Mouse (Mus musculus) ovary, postnatal 14 days (tissue): ENCODE results near the gene Znrf4.
A peak's percentile ranks its signal among the peaks of the same experiment; 100 is the strongest.

Experiments
- DNase-seq: peaks from one replicate; pipeline ENCODE4 v3.0.0; 2022; ENCODE audit warnings: low spot score

The Znrf4 gene

GRCm38 (mm10) chr17:56512310-56512709 lies at the start of gene Znrf4:
Gene Znrf4 (minus strand): TSS chr17:56512431.
- no peak for DNase-seq

GRCm38 (mm10) chr17:56561866-56562265 lies 49.6 kb upstream of the Znrf4 start:
- no peak for DNase-seq

- DNase-seq: no peak
Observed at GRCm38 (mm10) chr17:56560131-56560530, 47.9 kb upstream of the Znrf4 start.

- DNase-seq: no peak
Observed at GRCm38 (mm10) chr17:56559386-56559785, 47.2 kb upstream of the Znrf4 start.

GRCm38 (mm10) chr17:56558448-56558847 lies 46.2 kb upstream of the Znrf4 start:
- DNase-seq: peak; percentile 53

- DNase-seq: no peak
Observed at GRCm38 (mm10) chr17:56554122-56554551, 41.9 kb upstream of the Znrf4 start, which contains the start of gene Gm20219. Gene Gm20219 (minus strand): TSS chr17:56554387.

- peak; percentile 42 for DNase-seq
Observed at GRCm38 (mm10) chr17:56552781-56553363, 40.6 kb upstream of the Znrf4 start.

GRCm38 (mm10) chr17:56551841-56552581 lies 39.8 kb upstream of the Znrf4 start:
- no peak for DNase-seq

GRCm38 (mm10) chr17:56550784-56551475 lies 38.7 kb upstream of the Znrf4 start:
- no peak for DNase-seq

GRCm38 (mm10) chr17:56548605-56549105 lies 36.4 kb upstream of the Znrf4 start:
- DNase-seq: no peak

- no peak for DNase-seq
Observed at GRCm38 (mm10) chr17:56547846-56548604, 35.8 kb upstream of the Znrf4 start.

GRCm38 (mm10) chr17:56547116-56547845 lies 35.0 kb upstream of the Znrf4 start:
- no peak for DNase-seq

GRCm38 (mm10) chr17:56546576-56546975 lies 34.3 kb upstream of the Znrf4 start:
- DNase-seq: no peak

GRCm38 (mm10) chr17:56545945-56546344 lies 33.7 kb upstream of the Znrf4 start:
- DNase-seq: no peak

- no peak for DNase-seq
Observed at GRCm38 (mm10) chr17:56544699-56545387, 32.6 kb upstream of the Znrf4 start.

GRCm38 (mm10) chr17:56543684-56544224 lies 31.5 kb upstream of the Znrf4 start:
- DNase-seq: no peak

- no peak for DNase-seq
Observed at GRCm38 (mm10) chr17:56542736-56543135, 30.5 kb upstream of the Znrf4 start.

- DNase-seq: no peak
Observed at GRCm38 (mm10) chr17:56540562-56540975, 28.3 kb upstream of the Znrf4 start.

- DNase-seq: no peak
Observed at GRCm38 (mm10) chr17:56537912-56538311, 25.7 kb upstream of the Znrf4 start.

GRCm38 (mm10) chr17:56536874-56537273 lies 24.6 kb upstream of the Znrf4 start:
- DNase-seq: no peak
